Mouse (Mus musculus): Measurements from ENCODE around the gene Ankfy1.

Ankfy1 gene

GRCm38 (mm10) chr11:72795149-72795454, 105.3 kb downstream of the Ankfy1 start:
- no peak for DNase-seq (ENCODE audit: low spot score in 2 of 2)

GRCm38 (mm10) chr11:72795455-72796295, 105.9 kb downstream of the Ankfy1 start, which contains the start of the genes Cyb5d2 and Zzef1:
Gene Cyb5d2 (minus strand): TSS chr11:72796142.
Gene Zzef1 (plus strand): TSS chr11:72796226.
- peak; percentile 93 to 94 for DNase-seq (ENCODE audit: low spot score in 2 of 2)

GRCm38 (mm10) chr11:72796296-72796687, 106.5 kb downstream of the Ankfy1 start:
- no peak for DNase-seq (ENCODE audit: low spot score in 2 of 2)

GRCm38 (mm10) chr11:72796773-72797338, 107.0 kb downstream of the Ankfy1 start:
- DNase-seq (ENCODE audit: low spot score in 2 of 2), result no peak

- DNase-seq (ENCODE audit: low spot score in 2 of 2), result no peak
Observed at GRCm38 (mm10) chr11:72798112-72798511, 108.3 kb downstream of the Ankfy1 start.

- no peak for DNase-seq (ENCODE audit: low spot score in 2 of 2)
Observed at GRCm38 (mm10) chr11:72801182-72801581, 111.4 kb downstream of the Ankfy1 start.

- no peak for DNase-seq (ENCODE audit: low spot score in 2 of 2)
Observed at GRCm38 (mm10) chr11:72803038-72803437, 113.2 kb downstream of the Ankfy1 start.

- no peak for DNase-seq (ENCODE audit: low spot score in 2 of 2)
Observed at GRCm38 (mm10) chr11:72804586-72804985, 114.8 kb downstream of the Ankfy1 start.

GRCm38 (mm10) chr11:72805232-72805631, 115.4 kb downstream of the Ankfy1 start:
- no peak for DNase-seq (ENCODE audit: low spot score in 2 of 2)

- DNase-seq (ENCODE audit: low spot score in 2 of 2), result no peak
Observed at GRCm38 (mm10) chr11:72806556-72806955, 116.8 kb downstream of the Ankfy1 start.

GRCm38 (mm10) chr11:72807992-72808391, 118.2 kb downstream of the Ankfy1 start:
- no peak for DNase-seq (ENCODE audit: low spot score in 2 of 2)

GRCm38 (mm10) chr11:72813687-72814086, 123.9 kb downstream of the Ankfy1 start:
- no peak for DNase-seq (ENCODE audit: low spot score in 2 of 2)

GRCm38 (mm10) chr11:72814188-72814587, 124.4 kb downstream of the Ankfy1 start:
- DNase-seq (ENCODE audit: low spot score in 2 of 2), result peak in 1 of 2 experiments; percentile 21

GRCm38 (mm10) chr11:72816859-72817258, 127.1 kb downstream of the Ankfy1 start:
- DNase-seq (ENCODE audit: low spot score in 2 of 2), result no peak

- DNase-seq (ENCODE audit: low spot score in 2 of 2), result no peak
Observed at GRCm38 (mm10) chr11:72818067-72818466, 128.3 kb downstream of the Ankfy1 start.

GRCm38 (mm10) chr11:72821041-72821440, 131.2 kb downstream of the Ankfy1 start:
- DNase-seq (ENCODE audit: low spot score in 2 of 2), result no peak
